Mouse (Mus musculus): Measurements from ENCODE around the gene Tmem200c. TPM values are rescaled to one million over a fixed set of nuclear protein-coding genes. Genes with fewer than 3 reads are reported as not detected.
A peak's percentile ranks its signal among the peaks of the same experiment; 100 is the strongest.

Tmem200c gene
- polyA plus RNA-seq, 1 experiment = 7.4 TPM

DNA sequence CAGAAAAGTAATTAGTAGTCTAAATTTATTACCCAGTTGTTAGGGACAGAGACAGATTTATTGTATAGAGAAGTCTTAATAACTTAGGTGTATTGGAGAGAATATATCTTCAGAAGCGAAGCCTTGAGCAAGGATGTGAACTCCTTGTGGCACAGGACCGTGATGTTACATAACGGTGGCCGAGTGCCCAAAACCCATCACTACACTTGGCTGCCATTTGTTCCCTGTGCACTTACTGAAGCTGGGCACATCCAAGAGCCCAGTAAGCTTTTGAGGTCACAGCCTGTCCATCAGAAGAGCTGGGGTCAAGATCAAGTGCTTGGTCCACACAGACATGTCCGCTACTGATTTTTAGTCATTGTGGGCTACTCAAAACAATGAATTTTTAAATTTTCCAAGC, 19.5 kb downstream of the Tmem200c start:
- H3K27ac ChIP-seq (ENCODE audit: insufficient read depth, low read length) = no peak overlapping the region
- no peak for TF ChIP-seq CTCF (IDR thresholded peaks at IDR 0.05; ENCODE audit: extremely low read depth, insufficient read depth, low read length)
- no peak for TF ChIP-seq POLR2A (IDR thresholded peaks at IDR 0.05; ENCODE audit: extremely low read depth, insufficient read depth, low read length)
- H3K4me3 ChIP-seq (ENCODE audit: insufficient read depth, low read length) = no peak overlapping the region
- H3K4me1 ChIP-seq (ENCODE audit: control insufficient read depth, insufficient read depth, low read length) = no peaks in the 10 kb centered on the region; the same call in 1 of the 2 replicates

DNA sequence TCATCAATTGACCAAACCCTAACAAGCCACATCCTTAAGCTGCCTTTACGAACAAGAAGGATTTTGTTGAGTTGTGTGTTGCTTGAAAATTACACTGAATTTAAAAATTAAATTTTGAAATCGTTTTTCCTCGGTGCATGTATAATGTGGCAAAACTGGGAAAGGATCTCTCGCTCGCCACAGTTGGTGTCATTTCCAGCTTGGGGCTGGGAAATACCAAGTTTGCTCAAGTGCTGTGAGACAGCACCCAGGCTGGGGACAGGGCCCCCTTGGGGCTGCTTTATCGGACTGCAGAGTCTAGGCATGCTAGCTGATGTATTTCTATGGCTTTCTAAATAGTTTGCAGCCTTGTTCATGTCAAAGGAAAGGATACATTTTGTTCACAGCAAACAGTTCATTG, 22.3 kb downstream of the Tmem200c start:
- TF ChIP-seq CTCF (IDR thresholded peaks at IDR 0.05; ENCODE audit: extremely low read depth, insufficient read depth, low read length) = no peak
- no peak for TF ChIP-seq POLR2A (IDR thresholded peaks at IDR 0.05; ENCODE audit: extremely low read depth, insufficient read depth, low read length)
- Histone ChIP-seq H3K27ac (ENCODE audit: insufficient read depth, low read length) (no peak overlapping the region), H3K4me3 (ENCODE audit: insufficient read depth, low read length) (no peak overlapping the region), H3K4me1 (ENCODE audit: control insufficient read depth, insufficient read depth, low read length) (no peaks in the 10 kb centered on the region; the same call in 1 of the 2 replicates)

DNA sequence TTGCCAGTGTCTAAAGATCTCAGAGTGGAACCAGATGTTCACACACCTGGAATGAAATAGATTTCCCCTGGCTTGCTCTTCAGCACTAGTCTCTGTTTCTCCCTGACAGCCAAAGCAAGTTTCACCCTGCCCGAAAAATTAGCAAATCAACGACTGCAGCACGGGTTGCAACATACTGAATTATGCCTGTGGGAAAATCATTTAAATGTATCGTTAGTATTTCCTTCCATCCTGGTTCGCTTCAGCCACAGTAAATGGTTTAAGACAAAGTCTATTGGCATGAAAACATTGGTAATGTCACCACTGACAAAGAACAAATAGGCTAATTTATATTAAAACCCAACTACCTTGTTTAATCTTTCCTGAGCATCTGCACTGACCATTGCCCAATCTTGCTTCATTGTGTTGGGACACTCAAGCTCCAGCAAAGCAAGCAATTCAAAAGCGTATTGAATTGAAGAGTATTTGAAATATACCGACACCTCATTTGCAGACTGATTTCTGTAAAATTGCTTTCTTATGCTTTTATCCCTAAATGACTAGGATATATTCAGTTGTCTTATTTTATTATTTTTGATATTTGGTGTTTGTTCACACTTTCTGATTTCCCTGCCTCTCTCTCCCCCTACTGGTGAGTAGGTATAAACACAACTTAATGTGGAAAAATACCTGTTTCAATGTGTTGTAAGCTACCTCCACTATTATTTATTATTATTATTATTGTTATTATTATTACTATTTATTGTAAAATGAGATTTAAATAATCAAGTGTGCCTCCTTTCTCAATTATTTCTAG, 25.9 kb downstream of the Tmem200c start:
- H3K27ac ChIP-seq (ENCODE audit: insufficient read depth, low read length) = no peak overlapping the region
- no peak overlapping the region for H3K4me3 ChIP-seq (ENCODE audit: insufficient read depth, low read length)
- no peak for TF ChIP-seq POLR2A (IDR thresholded peaks at IDR 0.05; ENCODE audit: extremely low read depth, insufficient read depth, low read length)
- TF ChIP-seq CTCF (IDR thresholded peaks at IDR 0.05; ENCODE audit: extremely low read depth, insufficient read depth, low read length) = no peak
- no peaks in the 10 kb centered on the region; the same call in 1 of the 2 replicates for H3K4me1 ChIP-seq (ENCODE audit: control insufficient read depth, insufficient read depth, low read length)

DNA sequence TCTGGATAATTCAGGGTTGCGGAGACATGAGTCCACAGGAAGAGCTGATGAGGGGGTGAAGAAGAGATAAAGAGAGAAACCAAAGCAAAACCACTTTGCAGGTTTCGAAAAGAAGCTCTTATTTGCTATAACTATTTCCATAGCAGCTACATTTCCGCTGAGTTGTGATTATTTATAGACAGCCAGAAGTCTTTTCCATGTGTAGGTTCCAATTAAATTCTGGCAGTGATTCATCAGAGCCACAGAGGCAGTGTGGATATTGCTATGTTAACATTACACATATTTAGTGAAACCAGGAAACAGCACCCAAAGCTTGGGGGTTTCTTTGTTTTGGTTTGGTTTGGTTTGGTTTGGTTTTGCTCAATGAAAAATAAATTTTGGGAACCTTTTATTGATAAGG, 37.8 kb downstream of the Tmem200c start:
- TF ChIP-seq CTCF (IDR thresholded peaks at IDR 0.05; ENCODE audit: extremely low read depth, insufficient read depth, low read length) (no peak), POLR2A (IDR thresholded peaks at IDR 0.05; ENCODE audit: extremely low read depth, insufficient read depth, low read length) (no peak)
- no peak overlapping the region for H3K4me3 ChIP-seq (ENCODE audit: insufficient read depth, low read length)
- H3K4me1 ChIP-seq (ENCODE audit: control insufficient read depth, insufficient read depth, low read length) = no peaks in the 10 kb centered on the region
- no peak overlapping the region for H3K27ac ChIP-seq (ENCODE audit: insufficient read depth, low read length)

DNA sequence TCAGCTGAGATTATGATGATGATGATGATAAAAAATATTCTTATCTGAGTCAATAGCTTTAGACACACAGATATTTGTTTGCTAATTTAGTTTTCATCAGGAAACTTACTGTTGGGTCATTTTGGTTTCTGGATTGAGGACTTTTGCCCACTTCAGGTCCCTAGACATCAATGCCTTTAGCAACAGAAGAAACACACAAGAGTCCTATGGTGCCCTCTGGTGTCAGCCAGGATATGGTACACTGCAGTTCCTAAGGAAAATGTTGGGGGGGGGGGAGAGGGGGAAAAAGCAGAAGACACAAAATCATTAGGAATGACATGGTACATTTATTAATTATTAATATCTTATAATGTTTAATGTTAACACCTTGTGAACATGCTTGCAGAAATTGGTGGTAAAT, 42.0 kb downstream of the Tmem200c start:
- H3K27ac ChIP-seq (ENCODE audit: insufficient read depth, low read length) = no peak overlapping the region
- H3K4me1 ChIP-seq (ENCODE audit: control insufficient read depth, insufficient read depth, low read length) = no peaks in the 10 kb centered on the region
- TF ChIP-seq CTCF (IDR thresholded peaks at IDR 0.05; ENCODE audit: extremely low read depth, insufficient read depth, low read length) (peak; percentile 53), POLR2A (IDR thresholded peaks at IDR 0.05; ENCODE audit: extremely low read depth, insufficient read depth, low read length) (no peak)
- H3K4me3 ChIP-seq (ENCODE audit: insufficient read depth, low read length) = no peak overlapping the region

DNA sequence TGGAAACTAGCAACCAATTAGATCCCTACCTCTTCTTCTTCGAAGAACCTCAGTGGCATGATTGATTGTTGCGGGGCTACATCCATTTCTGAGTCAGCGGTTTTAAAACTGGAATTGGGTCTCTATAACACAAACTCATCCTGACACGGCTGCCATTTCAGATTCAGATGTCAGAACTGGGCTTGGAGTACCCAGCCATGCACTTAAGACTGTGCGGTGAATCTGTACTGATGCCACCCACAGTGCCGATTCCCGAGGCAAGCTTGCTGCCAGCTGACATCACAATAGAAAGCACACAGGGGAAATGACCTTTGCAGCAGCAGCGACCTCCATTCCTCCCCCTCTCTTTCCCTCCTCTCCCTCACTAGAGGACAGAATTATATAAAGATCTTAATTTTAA, 47.6 kb downstream of the Tmem200c start:
- H3K27ac ChIP-seq (ENCODE audit: insufficient read depth, low read length) = no peak overlapping the region
- H3K4me1 ChIP-seq (ENCODE audit: control insufficient read depth, insufficient read depth, low read length) = no peaks in the 10 kb centered on the region
- TF ChIP-seq POLR2A (IDR thresholded peaks at IDR 0.05; ENCODE audit: extremely low read depth, insufficient read depth, low read length) = no peak
- no peak for TF ChIP-seq CTCF (IDR thresholded peaks at IDR 0.05; ENCODE audit: extremely low read depth, insufficient read depth, low read length)
- no peak overlapping the region for H3K4me3 ChIP-seq (ENCODE audit: insufficient read depth, low read length)

DNA sequence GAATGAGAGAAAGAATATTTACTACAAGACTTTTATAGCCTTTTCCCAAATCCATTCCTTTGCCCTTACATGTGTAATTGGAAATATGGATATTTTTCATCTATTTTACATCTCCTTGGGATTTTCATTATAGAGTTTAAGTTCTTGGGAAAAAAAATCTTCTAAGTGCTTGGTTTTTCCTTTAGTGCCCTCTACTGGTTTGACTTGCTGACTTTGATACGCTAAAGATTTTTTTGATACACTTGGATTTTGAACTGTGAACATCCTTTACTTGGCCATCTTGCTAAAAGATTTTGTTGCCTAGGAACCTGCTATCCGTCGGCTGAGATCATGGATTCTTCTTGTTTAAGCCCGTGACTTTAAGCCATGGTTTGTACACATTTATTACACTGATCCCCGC, 48.8 kb downstream of the Tmem200c start:
- no peak overlapping the region for H3K27ac ChIP-seq (ENCODE audit: insufficient read depth, low read length)
- H3K4me3 ChIP-seq (ENCODE audit: insufficient read depth, low read length) = no peak overlapping the region
- H3K4me1 ChIP-seq (ENCODE audit: control insufficient read depth, insufficient read depth, low read length) = no peaks in the 10 kb centered on the region
- TF ChIP-seq CTCF (IDR thresholded peaks at IDR 0.05; ENCODE audit: extremely low read depth, insufficient read depth, low read length) = no peak
- no peak for TF ChIP-seq POLR2A (IDR thresholded peaks at IDR 0.05; ENCODE audit: extremely low read depth, insufficient read depth, low read length)

DNA sequence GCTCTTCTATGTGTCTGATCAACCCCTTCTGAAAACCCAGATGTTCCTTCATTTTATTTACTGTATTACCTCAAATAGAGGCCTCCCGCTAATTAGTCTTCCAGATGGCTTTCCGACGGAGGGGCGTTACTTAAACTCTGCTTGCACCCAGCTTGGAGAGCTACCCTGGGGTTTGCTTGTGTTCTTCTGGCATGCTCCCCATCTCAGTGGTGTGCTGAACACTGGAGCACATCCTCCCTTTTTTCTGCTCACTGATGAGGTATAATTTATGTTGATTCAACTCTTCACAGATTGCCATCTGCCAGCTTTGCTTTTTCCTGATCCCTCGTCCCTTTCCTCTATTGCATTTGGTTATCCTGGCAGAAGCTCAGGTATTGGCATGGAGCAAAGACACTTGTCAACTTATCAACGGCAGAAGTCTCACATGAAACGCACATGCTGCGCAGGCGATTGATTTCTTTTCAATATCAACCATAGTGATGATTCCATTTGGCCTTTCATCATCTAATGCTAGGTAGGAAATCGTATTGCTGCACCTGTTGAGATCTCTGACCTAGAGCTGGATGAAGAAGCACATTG, 49.6 kb downstream of the Tmem200c start:
- Histone ChIP-seq H3K4me3 (ENCODE audit: insufficient read depth, low read length) (no peak overlapping the region), H3K4me1 (ENCODE audit: control insufficient read depth, insufficient read depth, low read length) (no peaks in the 10 kb centered on the region), H3K27ac (ENCODE audit: insufficient read depth, low read length) (no peak overlapping the region)
- TF ChIP-seq POLR2A (IDR thresholded peaks at IDR 0.05; ENCODE audit: extremely low read depth, insufficient read depth, low read length) (no peak), CTCF (IDR thresholded peaks at IDR 0.05; ENCODE audit: extremely low read depth, insufficient read depth, low read length) (no peak)

DNA sequence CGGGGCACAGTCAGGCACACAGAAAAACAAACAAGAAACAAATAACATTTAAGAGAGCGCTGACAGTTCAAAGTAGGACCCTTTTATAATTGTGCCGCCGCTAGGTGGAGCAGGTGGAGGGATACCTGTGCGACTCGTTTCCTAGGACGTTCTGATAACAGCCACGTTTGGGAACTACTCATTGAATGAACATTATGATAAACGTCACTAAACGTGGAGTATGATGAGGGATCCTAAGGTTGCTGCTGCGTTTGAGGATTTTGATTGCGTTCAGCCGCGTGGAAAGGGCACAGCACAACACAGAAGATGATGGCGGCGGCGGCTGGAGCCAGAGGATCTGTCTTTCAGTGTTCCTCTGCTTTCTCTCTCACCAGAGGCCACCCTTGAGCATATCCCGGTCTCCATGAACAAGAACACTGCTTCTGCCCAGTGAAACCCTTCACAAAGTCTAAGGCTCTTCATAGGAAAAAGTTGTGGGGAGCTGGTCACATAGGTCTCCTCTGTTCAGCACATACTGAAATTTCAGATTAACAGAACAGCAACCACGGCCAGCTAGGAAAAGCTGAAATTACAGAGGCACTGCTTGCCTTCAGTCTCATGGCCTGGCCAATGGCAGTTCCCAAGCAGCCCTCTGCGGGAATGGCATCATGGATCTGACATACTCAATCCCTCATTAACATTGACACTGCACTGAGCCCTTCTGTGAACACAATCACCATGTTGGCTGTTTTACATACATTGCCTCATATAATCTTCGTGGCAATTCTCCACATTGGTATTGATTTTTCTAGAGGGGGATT, 55.5 kb downstream of the Tmem200c start:
- H3K4me1 ChIP-seq (ENCODE audit: control insufficient read depth, insufficient read depth, low read length) = no peaks in the 10 kb centered on the region
- no peak overlapping the region for H3K27ac ChIP-seq (ENCODE audit: insufficient read depth, low read length)
- H3K4me3 ChIP-seq (ENCODE audit: insufficient read depth, low read length) = peak overlapping the region; percentile 55
- no peak for TF ChIP-seq POLR2A (IDR thresholded peaks at IDR 0.05; ENCODE audit: extremely low read depth, insufficient read depth, low read length)
- TF ChIP-seq CTCF (IDR thresholded peaks at IDR 0.05; ENCODE audit: extremely low read depth, insufficient read depth, low read length) = peak; percentile 35; the same call in 1 of the 2 replicates
